Mouse (Mus musculus): ENCODE measurements at regions not wholly inside any gene's neighbourhood (a gene's known extent, or its start where the extent isn't known, plus 50 kb on each side); places are given as distances from the start of the nearest gene placed in this dataset.

GRCm38 (mm10) chr10:17608220-17608619, 114.8 kb upstream of the Cited2 start:
- 56% methylated on average over 7 of the region's 7 CpGs for WGBS

GRCm38 (mm10) chr10:17610592-17610991, 112.4 kb upstream of the Cited2 start:
- Histone ChIP-seq H3K27me3 (replicated peaks; ENCODE audit: control insufficient read depth, insufficient read depth, low read length) (no peaks in the 10 kb centered on the region), H3K4me1 (ENCODE audit: control insufficient read depth, insufficient read depth, low read depth, low read length) (no peaks in the 10 kb centered on the region), H3K4me2 (ENCODE audit: low read length) (no peak overlapping the region), H3K4me3 (ENCODE audit: low read length) (no peak overlapping the region), H3K27ac (ENCODE audit: low read depth, low read length) (no peak overlapping the region), H3K36me3 (ENCODE audit: control insufficient read depth, insufficient read depth, low read length) (no peaks in the 10 kb centered on the region), H3K9ac (ENCODE audit: low read depth, low read length) (no peak overlapping the region), H3K9me3 (ENCODE audit: control insufficient read depth, low read length) (no peaks in the 10 kb centered on the region)
- 86% methylated on average over 7 of the region's 7 CpGs for WGBS
- ATAC-seq: no peak

More at GRCm38 (mm10) chr10:17608220-17608619, 114.8 kb upstream of the Cited2 start:
- Histone ChIP-seq H3K27me3 (replicated peaks; ENCODE audit: control insufficient read depth, insufficient read depth, low read length) (no peaks in the 10 kb centered on the region), H3K4me2 (ENCODE audit: low read length) (no peak overlapping the region), H3K9me3 (ENCODE audit: control insufficient read depth, low read length) (no peaks in the 10 kb centered on the region), H3K4me3 (ENCODE audit: low read length) (no peak overlapping the region), H3K27ac (ENCODE audit: low read depth, low read length) (no peak overlapping the region), H3K4me1 (ENCODE audit: control insufficient read depth, insufficient read depth, low read depth, low read length) (no peaks in the 10 kb centered on the region), H3K36me3 (ENCODE audit: control insufficient read depth, insufficient read depth, low read length) (no peaks in the 10 kb centered on the region), H3K9ac (ENCODE audit: low read depth, low read length) (no peak overlapping the region)
- no peak for ATAC-seq

- H3K4me1 ChIP-seq (ENCODE audit: control insufficient read depth, insufficient read depth, low read depth, low read length): no peaks in the 10 kb centered on the region
- no peak overlapping the region for H3K4me2 ChIP-seq (ENCODE audit: low read length)
- H3K27ac ChIP-seq (ENCODE audit: low read depth, low read length): no peak overlapping the region
- H3K9me3 ChIP-seq (ENCODE audit: control insufficient read depth, low read length): no peaks in the 10 kb centered on the region
- no peak for ATAC-seq
- H3K36me3 ChIP-seq (ENCODE audit: control insufficient read depth, insufficient read depth, low read length): no peaks in the 10 kb centered on the region
- 99% methylated on average over 3 of the region's 3 CpGs for WGBS
- no peak overlapping the region for H3K9ac ChIP-seq (ENCODE audit: low read depth, low read length)
- no peak overlapping the region for H3K4me3 ChIP-seq (ENCODE audit: low read length)
- H3K27me3 ChIP-seq (replicated peaks; ENCODE audit: control insufficient read depth, insufficient read depth, low read length): no peaks in the 10 kb centered on the region
These were observed 109.7 kb upstream of the Cited2 start for GRCm38 (mm10) chr10:17613281-17613680.

GRCm38 (mm10) chr10:17618024-17618423, 105.0 kb upstream of the Cited2 start:
- Histone ChIP-seq H3K4me2 (ENCODE audit: low read length) (no peak overlapping the region), H3K36me3 (ENCODE audit: control insufficient read depth, insufficient read depth, low read length) (no peaks in the 10 kb centered on the region), H3K4me3 (ENCODE audit: low read length) (no peak overlapping the region), H3K4me1 (ENCODE audit: control insufficient read depth, insufficient read depth, low read depth, low read length) (no peaks in the 10 kb centered on the region), H3K9ac (ENCODE audit: low read depth, low read length) (no peak overlapping the region), H3K9me3 (ENCODE audit: control insufficient read depth, low read length) (no peaks in the 10 kb centered on the region), H3K27ac (ENCODE audit: low read depth, low read length) (no peak overlapping the region), H3K27me3 (replicated peaks; ENCODE audit: control insufficient read depth, insufficient read depth, low read length) (no peaks in the 10 kb centered on the region)
- 95% methylated on average over 1 of the region's 1 CpGs for WGBS
- no peak for ATAC-seq

GRCm38 (mm10) chr10:17619617-17620016, 103.4 kb upstream of the Cited2 start:
- no peaks in the 10 kb centered on the region for H3K36me3 ChIP-seq (ENCODE audit: control insufficient read depth, insufficient read depth, low read length)
- no peaks in the 10 kb centered on the region for H3K9me3 ChIP-seq (ENCODE audit: control insufficient read depth, low read length)
- H3K27me3 ChIP-seq (replicated peaks; ENCODE audit: control insufficient read depth, insufficient read depth, low read length): no peaks in the 10 kb centered on the region
- WGBS: 75% methylated on average over 3 of the region's 3 CpGs
- H3K4me2 ChIP-seq (ENCODE audit: low read length): no peak overlapping the region
- no peak overlapping the region for H3K9ac ChIP-seq (ENCODE audit: low read depth, low read length)
- no peak overlapping the region for H3K27ac ChIP-seq (ENCODE audit: low read depth, low read length)
- H3K4me1 ChIP-seq (ENCODE audit: control insufficient read depth, insufficient read depth, low read depth, low read length): no peaks in the 10 kb centered on the region
- H3K4me3 ChIP-seq (ENCODE audit: low read length): no peak overlapping the region
- ATAC-seq: no peak

GRCm38 (mm10) chr10:17621703-17622385, 101.2 kb upstream of the Cited2 start:
- Histone ChIP-seq H3K27ac (ENCODE audit: low read depth, low read length) (no peak overlapping the region), H3K36me3 (ENCODE audit: control insufficient read depth, insufficient read depth, low read length) (no peaks in the 10 kb centered on the region)
- WGBS: 69% methylated on average over 5 of the region's 5 CpGs

GRCm38 (mm10) chr10:17622802-17623201, 100.2 kb upstream of the Cited2 start:
- ATAC-seq: no peak
- H3K4me3 ChIP-seq (ENCODE audit: low read length): no peak overlapping the region
- 14% methylated on average over 1 of the region's 1 CpGs for WGBS

More at GRCm38 (mm10) chr10:17621703-17622385, 101.2 kb upstream of the Cited2 start:
- H3K9ac ChIP-seq (ENCODE audit: low read depth, low read length): no peak overlapping the region
- ATAC-seq: no peak
- H3K9me3 ChIP-seq (ENCODE audit: control insufficient read depth, low read length): no peaks in the 10 kb centered on the region
- H3K27me3 ChIP-seq (replicated peaks; ENCODE audit: control insufficient read depth, insufficient read depth, low read length): no peaks in the 10 kb centered on the region
- no peaks in the 10 kb centered on the region for H3K4me1 ChIP-seq (ENCODE audit: control insufficient read depth, insufficient read depth, low read depth, low read length)
- H3K4me2 ChIP-seq (ENCODE audit: low read length): no peak overlapping the region
- no peak overlapping the region for H3K4me3 ChIP-seq (ENCODE audit: low read length)

GRCm38 (mm10) chr10:17629709-17630108, 93.3 kb upstream of the Cited2 start:
- Histone ChIP-seq H3K36me3 (ENCODE audit: control insufficient read depth, insufficient read depth, low read length) (no peaks in the 10 kb centered on the region), H3K4me2 (ENCODE audit: low read length) (no peak overlapping the region), H3K9ac (ENCODE audit: low read depth, low read length) (no peak overlapping the region), H3K4me1 (ENCODE audit: control insufficient read depth, insufficient read depth, low read depth, low read length) (peaks cover 2% of the 10 kb centered on the region), H3K9me3 (ENCODE audit: control insufficient read depth, low read length) (no peaks in the 10 kb centered on the region), H3K27ac (ENCODE audit: low read depth, low read length) (no peak overlapping the region), H3K27me3 (replicated peaks; ENCODE audit: control insufficient read depth, insufficient read depth, low read length) (no peaks in the 10 kb centered on the region), H3K4me3 (ENCODE audit: low read length) (no peak overlapping the region)
- ATAC-seq: no peak
- WGBS: 70% methylated on average over 3 of the region's 3 CpGs

More at GRCm38 (mm10) chr10:17622802-17623201, 100.2 kb upstream of the Cited2 start:
- Histone ChIP-seq H3K9ac (ENCODE audit: low read depth, low read length) (no peak overlapping the region), H3K4me2 (ENCODE audit: low read length) (no peak overlapping the region), H3K4me1 (ENCODE audit: control insufficient read depth, insufficient read depth, low read depth, low read length) (no peaks in the 10 kb centered on the region), H3K36me3 (ENCODE audit: control insufficient read depth, insufficient read depth, low read length) (no peaks in the 10 kb centered on the region), H3K9me3 (ENCODE audit: control insufficient read depth, low read length) (no peaks in the 10 kb centered on the region), H3K27me3 (replicated peaks; ENCODE audit: control insufficient read depth, insufficient read depth, low read length) (no peaks in the 10 kb centered on the region), H3K27ac (ENCODE audit: low read depth, low read length) (no peak overlapping the region)

- Histone ChIP-seq H3K36me3 (ENCODE audit: control insufficient read depth, insufficient read depth, low read length) (no peaks in the 10 kb centered on the region), H3K4me3 (ENCODE audit: low read length) (no peak overlapping the region), H3K27me3 (replicated peaks; ENCODE audit: control insufficient read depth, insufficient read depth, low read length) (no peaks in the 10 kb centered on the region), H3K9me3 (ENCODE audit: control insufficient read depth, low read length) (no peaks in the 10 kb centered on the region), H3K4me2 (ENCODE audit: low read length) (no peak overlapping the region), H3K9ac (ENCODE audit: low read depth, low read length) (no peak overlapping the region), H3K27ac (ENCODE audit: low read depth, low read length) (no peak overlapping the region), H3K4me1 (ENCODE audit: control insufficient read depth, insufficient read depth, low read depth, low read length) (peaks cover 2% of the 10 kb centered on the region)
- WGBS: 42% methylated on average over 4 of the region's 4 CpGs
- no peak for ATAC-seq
These were observed 92.0 kb upstream of the Cited2 start for GRCm38 (mm10) chr10:17630861-17631581.

All from hindbrain, embryonic 16.5 days (tissue).